Mouse (Mus musculus) naive thymus-derived CD4-positive, alpha-beta T cell, adult 5 months (primary cell): ENCODE results near the gene Vmn2r75. TPM values are rescaled to one million over a fixed set of nuclear protein-coding genes. Genes with fewer than 3 reads are reported as not detected.

Experiments used
- polyA plus RNA-seq: library from polyadenylated mRNA; unstranded; fragments of 100-300 nt; shearing (Covaris generic); gene quantifications from one replicate; pipeline ENCODE4 v1.2.1, GENCODE M21; 2017

The Vmn2r75 gene
- polyA plus RNA-seq = not detected

DNA sequence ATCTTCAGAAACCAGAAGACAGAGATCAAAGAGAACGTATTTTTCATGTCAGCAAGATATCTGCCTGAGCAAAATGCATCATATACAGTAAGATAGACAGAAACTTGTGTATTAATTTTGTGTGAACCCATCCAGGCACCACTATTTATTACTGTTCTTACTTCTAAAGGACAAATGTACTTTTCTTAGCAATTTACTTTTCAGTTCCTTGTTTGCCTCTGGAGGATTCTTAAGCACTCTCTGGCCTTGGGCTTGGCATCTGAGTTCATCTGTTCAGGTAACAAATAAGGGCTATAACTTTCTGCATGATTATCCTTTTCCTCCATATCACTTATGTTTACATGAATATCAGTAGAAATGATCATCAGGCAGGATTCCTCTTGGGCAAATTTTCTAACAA lies at the start of gene Vmn2r75:
Gene Vmn2r75, minus strand, starts transcription at position 101 of the 400 bp plus-strand sequence.

Other genes with a start within 250 kb of the Vmn2r75 start
- 0.11 TPM for gene Vmn2r74, start 210.1 kb downstream of the Vmn2r75 start, polyA plus RNA-seq
- 0.07 TPM for gene Vmn2r76, start 74.5 kb upstream of the Vmn2r75 start, polyA plus RNA-seq
- not detected for gene Olfr310, start 105.4 kb upstream of the Vmn2r75 start, polyA plus RNA-seq
- not detected for gene Olfr309, start 141.9 kb upstream of the Vmn2r75 start, polyA plus RNA-seq
- gene Olfr308, start 153.9 kb upstream of the Vmn2r75 start, polyA plus RNA-seq = not detected
- not detected for gene Olfr307, start 165.8 kb upstream of the Vmn2r75 start, polyA plus RNA-seq
- not detected for gene Olfr305, start 195.2 kb upstream of the Vmn2r75 start, polyA plus RNA-seq
- not detected for gene Olfr304, start 214.9 kb upstream of the Vmn2r75 start, polyA plus RNA-seq
- gene Olfr303, start 226.0 kb upstream of the Vmn2r75 start, polyA plus RNA-seq = not detected
- gene Olfr301, start 232.1 kb upstream of the Vmn2r75 start, polyA plus RNA-seq = not detected